Mouse (Mus musculus) heart, embryonic 11.5 days (tissue): ENCODE results near the gene Ergic2. TPM values are rescaled to one million over a fixed set of nuclear protein-coding genes. Genes with fewer than 3 reads are reported as not detected.

Source experiments
- ATAC-seq: fragments of 200-750 bp; cut with Nextera tagmentation; replicated peaks from 2 replicates; pipeline ENCODE4 v1.8.0; 2017; ENCODE audit warnings: moderate library complexity; ENCODE audit not compliant: insufficient number of reproducible peaks, low FRiP score, low TSS enrichment
- H3K27ac ChIP-seq: fragments of 300-500 bp; sonication (generic); 2 replicates; pipeline ENCODE4 v1.5.1; 2014; ENCODE audit warnings: mild to moderate bottlenecking, low read depth, low read length
- H3K27me3 ChIP-seq: fragments of 300-500 bp; sonication (generic); 2 replicates; pipeline ENCODE4 v1.6.1; 2014; ENCODE audit warnings: mild to moderate bottlenecking, low read length, mixed read lengths; ENCODE audit not compliant: control insufficient read depth, insufficient read depth
- H3K36me3 ChIP-seq: fragments of 300-500 bp; sonication (generic); 2 replicates; pipeline ENCODE4 v1.6.1; 2014; ENCODE audit warnings: mild to moderate bottlenecking, low read length, moderate library complexity, mixed read lengths; ENCODE audit not compliant: control insufficient read depth, insufficient read depth
- H3K4me1 ChIP-seq: fragments of 300-500 bp; sonication (generic); 2 replicates; pipeline ENCODE4 v1.6.1; 2014; ENCODE audit warnings: low read length; ENCODE audit not compliant: control insufficient read depth, insufficient read depth
- H3K4me2 ChIP-seq: fragments of 300-500 bp; sonication (generic); 2 replicates; pipeline ENCODE4 v1.6.1; 2014; ENCODE audit warnings: mild to moderate bottlenecking, moderate library complexity
- H3K4me3 ChIP-seq: fragments of 300-500 bp; sonication (generic); 2 replicates; pipeline ENCODE4 v1.5.1; 2014; ENCODE audit warnings: low read depth, low read length
- H3K9ac ChIP-seq: fragments of 300-500 bp; sonication (generic); 2 replicates; pipeline ENCODE4 v1.6.1; 2014; ENCODE audit warnings: mild to moderate bottlenecking, low read depth, low read length, moderate library complexity
- H3K9me3 ChIP-seq: fragments of 300-500 bp; sonication (generic); replicated peaks from 2 replicates; pipeline ENCODE4 v1.6.1; 2016; ENCODE audit warnings: low read length; ENCODE audit not compliant: control insufficient read depth
- WGBS: fragments of 180-500 bp; shearing (Covaris S2); extraction: QIAGEN DNeasy Blood & Tissue Kit; methylation state at CpG from one replicate; pipeline ENCODE4 v1.1.7; 2014; ENCODE audit not compliant: insufficient replicate concordance; 5-methylcytosine and 5-hydroxymethylcytosine counted together
- polyA plus RNA-seq: library from polyadenylated mRNA; unstranded; fragments of >200 nt; fragmentation: Nextera tagmentation; extraction: Ambion mirVana; gene quantifications from 2 replicates; pipeline ENCODE4 v1.2.1, GENCODE M21; 2014

Ergic2 gene
- polyA plus RNA-seq, 1 experiment from 2014 or later, result 176 TPM

GRCm38 (mm10) chr6:148248625-148249024 lies 36.5 kb upstream of the Ergic2 start:
- Histone ChIP-seq H3K4me3 (no peak overlapping the region), H3K36me3 (no peaks in the 10 kb centered on the region), H3K9ac (no peak overlapping the region), H3K27ac (no peak overlapping the region), H3K9me3 (no peaks in the 10 kb centered on the region), H3K27me3 (no peaks in the 10 kb centered on the region), H3K4me2 (no peak overlapping the region), H3K4me1 (no peaks in the 10 kb centered on the region)
- 49% methylated on average over 2 of the region's 2 CpGs for WGBS
- ATAC-seq, result no peak

- no peak for ATAC-seq
- no peaks in the 10 kb centered on the region for H3K4me1 ChIP-seq
- 68% methylated on average over 7 of the region's 7 CpGs for WGBS
- H3K9ac ChIP-seq, result no peak overlapping the region
- no peak overlapping the region for H3K4me2 ChIP-seq
- no peaks in the 10 kb centered on the region for H3K27me3 ChIP-seq
- no peak overlapping the region for H3K4me3 ChIP-seq
- H3K36me3 ChIP-seq, result no peaks in the 10 kb centered on the region
- H3K9me3 ChIP-seq, result no peaks in the 10 kb centered on the region
- no peak overlapping the region for H3K27ac ChIP-seq
Observed at GRCm38 (mm10) chr6:148246544-148246943, 34.4 kb upstream of the Ergic2 start.

GRCm38 (mm10) chr6:148244836-148245235 lies 32.7 kb upstream of the Ergic2 start:
- no peak overlapping the region for H3K4me2 ChIP-seq
- ATAC-seq, result no peak
- H3K9me3 ChIP-seq, result no peaks in the 10 kb centered on the region
- 82% methylated on average over 1 of the region's 1 CpGs for WGBS
- no peaks in the 10 kb centered on the region for H3K27me3 ChIP-seq
- H3K4me1 ChIP-seq, result no peaks in the 10 kb centered on the region
- no peak overlapping the region for H3K27ac ChIP-seq
- no peaks in the 10 kb centered on the region for H3K36me3 ChIP-seq
- no peak overlapping the region for H3K4me3 ChIP-seq
- no peak overlapping the region for H3K9ac ChIP-seq

GRCm38 (mm10) chr6:148242304-148242703 lies 30.1 kb upstream of the Ergic2 start:
- no peak overlapping the region for H3K27ac ChIP-seq
- no peaks in the 10 kb centered on the region for H3K9me3 ChIP-seq
- no peak overlapping the region for H3K9ac ChIP-seq
- 51% methylated on average over 3 of the region's 3 CpGs for WGBS
- H3K36me3 ChIP-seq, result no peaks in the 10 kb centered on the region
- no peaks in the 10 kb centered on the region for H3K27me3 ChIP-seq
- no peak for ATAC-seq
- no peak overlapping the region for H3K4me2 ChIP-seq
- H3K4me1 ChIP-seq, result peaks cover 2% of the 10 kb centered on the region; the same call in 1 of the 2 replicates
- H3K4me3 ChIP-seq, result no peak overlapping the region

- H3K4me2 ChIP-seq, result no peak overlapping the region
- peaks cover 2% of the 10 kb centered on the region; the same call in 1 of the 2 replicates for H3K4me1 ChIP-seq
- H3K36me3 ChIP-seq, result no peaks in the 10 kb centered on the region
- ATAC-seq, result no peak
- no peaks in the 10 kb centered on the region for H3K27me3 ChIP-seq
- no peak overlapping the region for H3K4me3 ChIP-seq
- no peak overlapping the region for H3K9ac ChIP-seq
- no peaks in the 10 kb centered on the region for H3K9me3 ChIP-seq
- H3K27ac ChIP-seq, result no peak overlapping the region
- WGBS, result 80% methylated on average over 5 of the region's 5 CpGs
Observed at GRCm38 (mm10) chr6:148241685-148242084, 29.5 kb upstream of the Ergic2 start.

GRCm38 (mm10) chr6:148239311-148239710 lies 27.1 kb upstream of the Ergic2 start:
- H3K4me2 ChIP-seq, result no peak overlapping the region
- no peaks in the 10 kb centered on the region for H3K9me3 ChIP-seq
- peaks cover 2% of the 10 kb centered on the region; the same call in 1 of the 2 replicates for H3K4me1 ChIP-seq
- no peaks in the 10 kb centered on the region for H3K36me3 ChIP-seq
- no peak overlapping the region for H3K27ac ChIP-seq
- H3K4me3 ChIP-seq, result no peak overlapping the region
- no peaks in the 10 kb centered on the region for H3K27me3 ChIP-seq
- 88% methylated on average over 1 of the region's 1 CpGs for WGBS
- H3K9ac ChIP-seq, result no peak overlapping the region
- ATAC-seq, result no peak

- 39% methylated on average over 5 of the region's 5 CpGs for WGBS
- ATAC-seq, result no peak
- no peak overlapping the region for H3K9ac ChIP-seq
- H3K4me1 ChIP-seq, result peaks cover 4% of the 10 kb centered on the region; the same call in 1 of the 2 replicates
- H3K4me3 ChIP-seq, result no peak overlapping the region
- no peaks in the 10 kb centered on the region for H3K36me3 ChIP-seq
- no peaks in the 10 kb centered on the region for H3K9me3 ChIP-seq
- no peak overlapping the region for H3K4me2 ChIP-seq
- no peaks in the 10 kb centered on the region for H3K27me3 ChIP-seq
- H3K27ac ChIP-seq, result no peak overlapping the region
Observed at GRCm38 (mm10) chr6:148237453-148237852, 25.3 kb upstream of the Ergic2 start.

GRCm38 (mm10) chr6:148234105-148234828 lies 22.1 kb upstream of the Ergic2 start:
- no peak for ATAC-seq
- H3K4me1 ChIP-seq, result peaks cover 5% of the 10 kb centered on the region; the same call in 1 of the 2 replicates
- no peak overlapping the region for H3K27ac ChIP-seq
- WGBS, result 63% methylated on average over 3 of the region's 3 CpGs
- no peak overlapping the region for H3K9ac ChIP-seq
- no peaks in the 10 kb centered on the region for H3K36me3 ChIP-seq
- no peaks in the 10 kb centered on the region for H3K27me3 ChIP-seq
- H3K4me3 ChIP-seq, result no peak overlapping the region
- H3K4me2 ChIP-seq, result no peak overlapping the region
- no peaks in the 10 kb centered on the region for H3K9me3 ChIP-seq

GRCm38 (mm10) chr6:148227542-148227941 lies 15.4 kb upstream of the Ergic2 start:
- H3K4me3 ChIP-seq, result no peak overlapping the region
- no peak overlapping the region for H3K9ac ChIP-seq
- no peak overlapping the region for H3K27ac ChIP-seq
- no peaks in the 10 kb centered on the region for H3K27me3 ChIP-seq
- no peak for ATAC-seq
- no peaks in the 10 kb centered on the region for H3K9me3 ChIP-seq
- 0 out of 2 replicates have a peak, but pooled peaks cover 1% of the 10 kb centered on the region for H3K4me1 ChIP-seq
- no peak overlapping the region for H3K4me2 ChIP-seq
- 56% methylated on average over 3 of the region's 3 CpGs for WGBS
- H3K36me3 ChIP-seq, result no peaks in the 10 kb centered on the region
